Mouse (Mus musculus): ENCODE measurements around the gene Tpcn1.

Gene Tpcn1

GRCm38 (mm10) chr5:120609246-120609775, 20.8 kb upstream of the Tpcn1 start:
- DNase-seq (ENCODE audit: low spot score in 2 of 2): no peak

DNA sequence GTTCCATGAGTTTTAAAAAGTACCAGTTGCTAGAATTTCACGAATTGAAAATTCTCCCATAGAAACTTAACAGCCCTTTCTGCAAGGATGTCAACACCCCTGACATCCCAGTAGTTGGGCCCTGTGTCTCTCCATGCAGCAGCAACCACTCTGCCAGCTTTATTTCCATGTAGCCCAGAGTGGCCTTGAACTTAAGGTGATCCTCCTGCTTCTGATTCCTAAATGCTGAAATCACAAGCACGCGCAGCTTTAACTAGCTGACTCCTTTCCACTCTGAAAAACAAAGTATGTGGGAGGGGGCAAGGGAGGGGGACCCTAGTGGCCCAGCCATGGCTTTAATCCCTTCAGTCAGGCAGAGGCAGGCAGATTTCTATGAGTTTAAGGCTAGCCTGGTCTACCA, 18.9 kb upstream of the Tpcn1 start:
- no peak for DNase-seq (ENCODE audit: low spot score in 2 of 2)

GRCm38 (mm10) chr5:120606590-120607200, 18.2 kb upstream of the Tpcn1 start:
- no peak for DNase-seq (ENCODE audit: low spot score in 2 of 2)

- peak; percentile 86 to 88 for DNase-seq (ENCODE audit: low spot score in 2 of 2)
Observed at GRCm38 (mm10) chr5:120605688-120606087, 17.2 kb upstream of the Tpcn1 start.

DNA sequence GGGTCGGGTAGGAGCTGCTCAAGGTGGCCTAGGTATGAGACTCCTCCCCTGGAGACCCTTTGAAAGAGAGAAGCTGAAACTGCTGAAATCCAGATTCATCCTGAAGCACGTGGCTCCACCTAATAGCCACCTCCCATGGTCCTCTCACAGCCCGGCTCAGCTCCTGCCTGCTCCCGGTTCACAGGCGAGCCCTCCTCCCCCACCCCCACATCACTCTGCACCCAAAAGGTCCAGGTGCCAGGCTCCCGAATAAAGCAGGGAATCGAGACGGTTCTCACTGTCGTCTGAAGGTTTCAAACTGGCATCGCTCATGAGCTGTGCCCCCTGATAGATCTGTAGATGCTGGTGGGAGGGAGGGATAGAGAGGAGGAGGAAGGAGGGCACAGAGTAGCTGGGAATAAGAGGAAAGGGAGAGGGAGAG, 16.8 kb upstream of the Tpcn1 start:
- no peak for DNase-seq (ENCODE audit: low spot score in 2 of 2)

DNA sequence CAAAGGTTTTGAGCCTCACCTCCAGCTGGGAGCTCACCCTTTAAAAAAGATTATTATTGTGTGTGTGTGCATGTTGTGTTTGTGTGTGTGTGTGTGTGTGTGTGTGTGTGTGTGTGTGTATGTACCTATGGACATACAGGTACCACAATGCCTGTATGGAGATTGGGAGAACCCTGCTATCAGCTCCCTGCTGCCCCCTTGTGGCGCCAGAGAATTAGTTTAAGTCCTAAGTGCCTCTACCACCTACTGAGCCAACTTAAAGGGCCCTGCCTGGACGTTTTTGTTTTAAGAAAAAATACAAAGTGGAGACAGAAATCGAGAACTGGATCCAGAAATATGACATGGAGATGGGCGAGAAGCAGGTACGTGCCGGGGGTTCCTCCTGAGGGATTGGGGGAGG, 16.4 kb upstream of the Tpcn1 start:
- DNase-seq (ENCODE audit: low spot score in 2 of 2): peak; percentile 66 to 81

- no peak for DNase-seq (ENCODE audit: low spot score in 2 of 2)
Observed at GRCm38 (mm10) chr5:120603515-120603914, 15.0 kb upstream of the Tpcn1 start.

DNA sequence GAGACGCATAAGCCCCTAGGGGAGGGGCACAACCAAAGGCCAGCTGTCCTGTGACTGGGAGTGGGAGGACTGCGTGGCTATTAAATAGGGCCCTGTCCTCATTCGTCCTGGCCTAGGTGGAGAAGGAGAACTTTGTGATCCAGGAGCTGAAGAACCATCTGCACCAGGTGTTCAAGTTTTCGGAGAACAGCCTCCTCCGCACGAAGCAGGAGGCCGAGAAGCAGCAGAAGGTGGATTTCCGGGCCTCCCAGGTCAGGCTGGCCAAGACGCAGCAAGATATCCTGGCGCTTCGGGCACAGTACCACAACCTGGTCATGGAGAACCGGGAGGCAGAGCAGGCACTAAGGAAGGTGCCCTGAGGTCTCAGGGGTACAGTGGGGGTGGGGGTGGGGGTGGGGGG, 13.7 kb upstream of the Tpcn1 start:
- no peak for DNase-seq (ENCODE audit: low spot score in 2 of 2)

GRCm38 (mm10) chr5:120600946-120601668, 12.6 kb upstream of the Tpcn1 start:
- DNase-seq (ENCODE audit: low spot score in 2 of 2): no peak

GRCm38 (mm10) chr5:120599625-120600024, 11.2 kb upstream of the Tpcn1 start:
- DNase-seq (ENCODE audit: low spot score in 2 of 2): no peak

GRCm38 (mm10) chr5:120594485-120594884, 6.0 kb upstream of the Tpcn1 start:
- DNase-seq (ENCODE audit: low spot score in 2 of 2): no peak

DNA sequence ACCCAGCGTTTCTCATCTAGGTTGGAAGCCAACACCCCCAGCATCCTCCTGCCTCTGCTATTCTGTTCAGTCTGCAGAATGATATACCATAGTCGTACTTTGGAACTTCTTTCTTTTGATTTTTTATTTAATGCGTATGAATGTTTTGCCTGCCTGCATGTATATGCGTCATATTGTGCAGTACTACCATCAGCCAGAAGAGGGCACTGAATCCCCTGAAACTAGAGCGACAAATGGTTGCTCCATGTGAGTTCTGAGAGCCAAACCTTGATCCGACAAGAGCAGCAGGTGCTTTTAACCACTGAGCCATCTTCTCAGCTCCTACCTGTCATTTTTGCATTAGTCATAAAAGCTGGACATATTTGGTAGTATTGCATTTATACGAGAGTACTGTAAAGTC, 3.7 kb upstream of the Tpcn1 start:
- no peak for DNase-seq (ENCODE audit: low spot score in 2 of 2)

- DNase-seq (ENCODE audit: low spot score in 2 of 2): no peak
Observed at GRCm38 (mm10) chr5:120590356-120591010, 2.0 kb upstream of the Tpcn1 start.

GRCm38 (mm10) chr5:120587940-120588568, 419 bp downstream of the Tpcn1 start:
- DNase-seq (ENCODE audit: low spot score in 2 of 2): peak in 1 of 2 experiments; percentile 47

- no peak for DNase-seq (ENCODE audit: low spot score in 2 of 2)
Observed at GRCm38 (mm10) chr5:120587616-120587926, 902 bp downstream of the Tpcn1 start.

GRCm38 (mm10) chr5:120586741-120587615, 1.5 kb downstream of the Tpcn1 start:
- peak in 1 of 2 experiments; percentile 56 for DNase-seq (ENCODE audit: low spot score in 2 of 2)

DNA sequence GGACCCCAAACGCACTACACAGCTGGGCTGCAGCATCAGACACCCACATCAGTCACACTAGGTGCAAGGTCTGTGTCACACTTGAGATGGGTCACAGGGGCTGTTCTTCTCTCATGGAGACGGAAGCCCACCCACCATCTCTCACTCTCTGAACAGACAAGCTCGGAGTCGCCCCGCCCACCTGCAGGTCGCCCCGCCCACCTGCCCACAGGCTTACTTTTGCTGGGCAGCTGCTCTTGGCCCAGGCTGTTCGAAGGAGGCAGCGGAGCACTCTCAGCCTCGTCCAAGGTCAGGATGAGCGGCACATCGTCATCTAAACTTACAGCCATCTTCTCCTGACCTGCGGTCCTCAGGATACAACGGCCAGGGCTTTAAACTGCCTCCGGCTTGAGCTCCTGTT, 3.5 kb downstream of the Tpcn1 start:
- no peak for DNase-seq (ENCODE audit: low spot score in 2 of 2)

GRCm38 (mm10) chr5:120583511-120583910, 5.0 kb downstream of the Tpcn1 start:
- DNase-seq (ENCODE audit: low spot score in 2 of 2): no peak

DNA sequence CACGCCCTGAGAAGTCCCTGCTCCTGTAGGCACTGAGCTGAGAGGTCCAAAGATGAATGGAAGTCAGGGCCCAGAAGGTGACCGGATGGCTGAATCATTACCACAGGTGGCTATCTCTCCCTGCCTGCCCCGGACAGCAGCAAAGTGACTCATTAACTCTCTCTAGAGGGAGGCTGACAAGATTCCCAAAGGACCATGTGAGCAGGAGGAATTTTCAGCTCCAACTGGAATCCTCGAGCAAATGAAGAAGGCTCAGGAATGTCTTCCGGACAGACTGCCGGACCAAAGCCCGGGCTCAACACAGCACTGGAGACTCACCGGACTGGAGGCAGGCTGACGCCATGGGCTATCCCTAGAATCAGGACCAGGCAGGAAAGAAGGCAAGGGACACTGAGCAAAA, 6.5 kb downstream of the Tpcn1 start:
- no peak for DNase-seq (ENCODE audit: low spot score in 2 of 2)

DNA sequence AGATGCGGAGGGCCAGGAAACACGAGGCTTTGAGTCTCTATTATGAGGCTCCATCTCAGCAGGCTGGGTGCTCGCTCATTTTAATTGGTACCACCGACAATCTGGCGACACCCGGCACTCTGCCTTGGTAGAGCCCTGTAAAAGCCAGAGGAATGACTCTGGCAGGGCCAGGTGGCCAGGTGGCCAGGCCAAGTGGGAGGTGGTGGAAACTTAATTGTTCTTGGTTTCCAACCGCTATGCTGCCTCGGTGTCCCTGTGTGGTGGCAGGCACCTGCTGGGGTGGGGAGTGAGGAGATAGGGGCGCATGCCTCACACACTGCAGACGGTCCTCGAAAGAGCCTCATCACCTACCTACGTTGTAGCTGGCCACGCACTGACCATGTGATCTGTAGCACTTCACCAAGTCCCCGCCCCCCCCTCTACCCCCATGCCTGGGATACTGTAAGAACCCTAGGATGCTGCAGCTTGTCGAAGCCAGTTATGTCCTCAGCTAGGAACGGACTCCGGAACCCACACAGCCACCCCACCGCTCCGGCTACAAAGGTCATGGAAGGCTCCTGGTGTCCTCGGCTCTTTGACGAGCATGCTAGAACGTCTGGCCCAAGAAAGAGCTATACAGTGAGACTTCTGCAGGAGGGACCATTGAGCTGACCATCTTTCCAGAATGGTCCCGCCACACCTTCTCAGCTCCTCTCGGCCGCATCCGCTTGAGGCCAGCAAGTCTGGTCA, 8.4 kb downstream of the Tpcn1 start:
- DNase-seq (ENCODE audit: low spot score in 2 of 2): no peak
